Mouse (Mus musculus) limb, embryonic 14.5 days (tissue): ENCODE results near the gene Ilf2. TPM values are rescaled to one million over a fixed set of nuclear protein-coding genes. Genes with fewer than 3 reads are reported as not detected.

Experiments
- ATAC-seq: fragments of 200-750 bp; cut with Nextera tagmentation; 2 replicates; pipeline ENCODE4 v1.8.0; 2017; ENCODE audit warnings: low read depth, moderate number of reproducible peaks, moderate TSS enrichment; ENCODE audit not compliant: low FRiP score
- DNase-seq: peaks from one replicate; pipeline ENCODE4 v3.0.0-alpha.2; 2015; ENCODE audit warnings: low spot score
- H3K27ac ChIP-seq: fragments of 300-500 bp; sonication (generic); replicated peaks from 2 replicates; pipeline ENCODE4 v1.5.1; 2014; ENCODE audit warnings: low read depth, mild to moderate bottlenecking, low read length, moderate library complexity, mixed read lengths
- H3K27me3 ChIP-seq: fragments of 300-500 bp; sonication (generic); 2 replicates; pipeline ENCODE4 v1.6.1; 2014; ENCODE audit warnings: low read length, mixed read lengths; ENCODE audit not compliant: control insufficient read depth, insufficient read depth
- H3K36me3 ChIP-seq: fragments of 300-500 bp; sonication (generic); 2 replicates; pipeline ENCODE4 v1.6.1; 2014; ENCODE audit warnings: mild to moderate bottlenecking, low read length, moderate library complexity, mixed read lengths; ENCODE audit not compliant: control insufficient read depth, insufficient read depth
- H3K4me1 ChIP-seq: fragments of 300-500 bp; sonication (generic); 2 replicates; pipeline ENCODE4 v1.6.1; 2014; ENCODE audit warnings: antibody characterized with exemption, low read length, mixed read lengths; ENCODE audit not compliant: control insufficient read depth, insufficient read depth
- H3K4me2 ChIP-seq: fragments of 300-500 bp; sonication (generic); replicated peaks from 2 replicates; pipeline ENCODE4 v1.6.1; 2014; ENCODE audit warnings: low read depth, mild to moderate bottlenecking, low read length, moderate library complexity; ENCODE audit not compliant: severe bottlenecking
- H3K4me3 ChIP-seq: fragments of 300-500 bp; sonication (generic); replicated peaks from 2 replicates; pipeline ENCODE4 v1.5.1; 2014; ENCODE audit warnings: low read length
- H3K9ac ChIP-seq: fragments of 300-500 bp; sonication (generic); 2 replicates; pipeline ENCODE4 v1.6.1; 2014; ENCODE audit warnings: mild to moderate bottlenecking, low read depth, low read length, moderate library complexity; ENCODE audit not compliant: severe bottlenecking
- H3K9me3 ChIP-seq: fragments of 300-500 bp; sonication (generic); 2 replicates; pipeline ENCODE4 v1.6.1; 2016; ENCODE audit warnings: low read length; ENCODE audit not compliant: control insufficient read depth
- POLR2A ChIP-seq: fragments of 200-500 bp; IDR thresholded peaks from 2 replicates; pipeline ENCODE4 v1.8.0; 2012; ENCODE audit warnings: inconsistent platforms, mild to moderate bottlenecking, moderate library complexity, borderline replicate concordance; ENCODE audit not compliant: insufficient read depth, insufficient read length; ENCODE audit errors: extremely low read depth
- WGBS: fragments of 180-500 bp; shearing (Covaris S2); extraction: QIAGEN DNeasy Blood & Tissue Kit; methylation state at CpG from one replicate; pipeline ENCODE4 v1.1.7; 2014; 5-methylcytosine and 5-hydroxymethylcytosine counted together
- polyA plus RNA-seq, 2 experiments: library from polyadenylated mRNA; depleted of rRNA in 1 of 2; stranded (reverse) in 1 of 2; unstranded in 1 of 2; fragments of >200 nt; fragmentation: Nextera tagmentation in 1 of 2; extraction: Ambion mirVana in 1 of 2; gene quantifications; 2 replicates each; pipeline versions ENCODE4 v1.2.1 to v1.2.3; 2012 to 2014

The Ilf2 gene
- polyA plus RNA-seq, 2 experiments, result 137 to 169 TPM

DNA sequence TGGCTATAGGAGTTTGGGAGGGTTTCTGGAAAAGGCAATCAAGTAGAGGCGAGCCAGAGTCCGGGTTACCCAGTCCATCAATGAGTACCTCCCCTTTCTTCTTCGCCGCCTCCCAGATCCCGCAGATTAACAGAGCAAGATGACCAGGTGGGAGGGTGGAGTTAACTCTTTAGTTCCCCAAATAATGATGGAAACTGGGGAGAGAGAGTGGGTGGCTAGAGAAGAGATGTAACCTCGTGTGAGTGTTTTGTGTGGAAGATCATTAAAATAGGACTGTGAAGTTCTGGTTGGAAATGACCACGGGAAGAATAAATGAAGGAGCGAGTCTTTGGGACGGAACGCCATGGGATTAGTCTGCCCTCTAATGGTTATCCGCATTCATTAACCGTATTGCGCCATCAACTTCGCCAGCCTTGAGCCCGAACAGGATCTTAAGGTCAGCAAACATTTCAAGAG lies 9.6 kb upstream of the Ilf2 start:
- Histone ChIP-seq H3K4me3 (peak overlapping the region; percentile 40), H3K9ac (peak overlapping the region; percentile 17; the same call in 1 of the 2 replicates), H3K4me1 (0 out of 2 replicates have a peak, but pooled peaks cover 2% of the 10 kb centered on the region), H3K9me3 (no peaks in the 10 kb centered on the region), H3K27me3 (peaks cover 41% of the 10 kb centered on the region), H3K36me3 (no peaks in the 10 kb centered on the region), H3K4me2 (peak overlapping the region; percentile 79), H3K27ac (no peak overlapping the region)
- no peak for TF ChIP-seq POLR2A
- WGBS, result under 1% methylated on average over 15 of the region's 15 CpGs
- peak; percentile 39; the same call in 1 of the 2 replicates for ATAC-seq
- DNase-seq, result peak; percentile 78

DNA sequence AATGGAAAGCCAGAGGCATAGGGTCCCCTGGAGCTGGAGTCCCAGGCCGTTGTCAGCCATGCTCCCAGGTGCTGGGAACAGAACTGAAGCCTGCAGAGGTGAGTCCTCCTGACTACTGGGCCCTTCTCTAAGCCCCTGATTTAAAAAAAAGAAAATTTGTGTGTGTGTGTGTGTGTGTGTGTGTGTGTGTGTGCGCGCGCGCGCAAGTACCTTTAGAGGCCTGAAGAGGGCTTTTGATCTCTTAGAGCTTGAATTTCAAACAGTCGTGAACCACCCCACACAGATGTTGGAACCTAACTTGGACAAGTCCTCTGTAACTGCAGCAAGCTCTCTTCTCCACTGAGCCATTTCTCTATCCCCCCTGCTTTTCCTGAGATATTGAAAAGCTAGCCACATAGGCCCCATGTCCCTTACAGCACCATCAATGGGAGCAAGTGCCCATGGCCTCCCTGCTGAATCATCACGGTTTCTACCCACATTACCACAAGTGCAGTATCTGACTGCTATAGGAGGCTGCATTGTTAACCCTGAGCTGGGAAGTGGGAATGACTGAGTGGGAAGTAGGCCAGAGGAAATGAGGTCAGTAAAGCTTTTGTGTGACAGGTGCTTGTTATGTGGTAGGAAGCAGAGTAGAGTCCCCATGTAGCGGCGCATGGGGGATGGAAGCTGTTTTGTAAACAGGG lies 8.2 kb upstream of the Ilf2 start:
- DNase-seq, result no peak
- H3K27me3 ChIP-seq, result peaks cover 37% of the 10 kb centered on the region
- no peaks in the 10 kb centered on the region for H3K36me3 ChIP-seq
- H3K9me3 ChIP-seq, result no peaks in the 10 kb centered on the region
- no peak overlapping the region for H3K27ac ChIP-seq
- H3K4me1 ChIP-seq, result 0 out of 2 replicates have a peak, but pooled peaks cover 2% of the 10 kb centered on the region
- TF ChIP-seq POLR2A, result no peak
- 86% methylated on average over 10 of the region's 10 CpGs for WGBS
- H3K4me3 ChIP-seq, result no peak overlapping the region
- no peak for ATAC-seq
- H3K9ac ChIP-seq, result no peak overlapping the region
- H3K4me2 ChIP-seq, result no peak overlapping the region

- no peak overlapping the region for H3K9ac ChIP-seq
- 38% methylated on average over 3 of the region's 3 CpGs for WGBS
- peaks cover 3% of the 10 kb centered on the region for H3K4me1 ChIP-seq
- no peak overlapping the region for H3K27ac ChIP-seq
- no peaks in the 10 kb centered on the region; the same call in 1 of the 2 replicates for H3K36me3 ChIP-seq
- H3K27me3 ChIP-seq, result no peaks in the 10 kb centered on the region
- H3K4me3 ChIP-seq, result no peak overlapping the region
- ATAC-seq (no peak), DNase-seq (no peak)
- TF ChIP-seq POLR2A, result no peak
- H3K4me2 ChIP-seq, result no peak overlapping the region
- no peaks in the 10 kb centered on the region for H3K9me3 ChIP-seq
These were observed 3.7 kb upstream of the Ilf2 start for GRCm38 (mm10) chr3:90472213-90472612.

GRCm38 (mm10) chr3:90475151-90475830 lies 635 bp upstream of the Ilf2 start:
- H3K4me2 ChIP-seq, result peak overlapping the region; percentile 41; the same call in 1 of the 2 replicates
- peak; percentile 24 for ATAC-seq
- no peaks in the 10 kb centered on the region for H3K27me3 ChIP-seq
- H3K9ac ChIP-seq, result no peak overlapping the region
- TF ChIP-seq POLR2A, result no peak
- WGBS, result 37% methylated on average over 15 of the region's 16 CpGs
- no peak for DNase-seq
- H3K9me3 ChIP-seq, result no peaks in the 10 kb centered on the region
- no peak overlapping the region for H3K27ac ChIP-seq
- peak overlapping the region; percentile 35 for H3K4me3 ChIP-seq
- H3K36me3 ChIP-seq, result peaks cover 26% of the 10 kb centered on the region
- peaks cover 5% of the 10 kb centered on the region for H3K4me1 ChIP-seq

DNA sequence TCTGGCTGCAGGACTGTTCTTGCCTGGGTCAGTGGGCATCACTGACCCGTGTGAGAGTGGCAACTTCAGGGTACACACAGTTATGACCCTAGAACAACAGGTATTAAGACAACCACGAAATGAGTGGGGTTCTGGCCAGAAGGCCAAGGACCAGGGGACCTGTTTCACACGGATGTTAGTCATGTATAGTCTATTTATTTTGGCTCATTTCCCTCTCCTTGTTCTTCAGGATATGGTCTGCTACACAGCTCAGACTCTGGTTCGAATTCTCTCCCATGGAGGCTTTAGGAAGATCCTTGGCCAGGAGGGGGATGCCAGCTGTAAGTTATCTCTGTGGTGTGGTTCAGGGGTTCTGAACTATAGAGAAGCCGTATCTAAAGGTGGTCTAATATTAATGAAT lies 11.1 kb downstream of the Ilf2 start:
- Histone ChIP-seq H3K36me3 (peaks cover 72% of the 10 kb centered on the region), H3K4me3 (no peak overlapping the region), H3K9ac (no peak overlapping the region), H3K27me3 (no peaks in the 10 kb centered on the region), H3K27ac (no peak overlapping the region), H3K9me3 (no peaks in the 10 kb centered on the region), H3K4me2 (no peak overlapping the region), H3K4me1 (peaks cover 6% of the 10 kb centered on the region)
- DNase-seq, result no peak
- no peak for TF ChIP-seq POLR2A
- no peak for ATAC-seq
- WGBS, result 86% methylated on average over 5 of the region's 5 CpGs
